Mouse (Mus musculus): Measurements from ENCODE around the gene Ugt1a9.

The Ugt1a9 gene

DNA sequence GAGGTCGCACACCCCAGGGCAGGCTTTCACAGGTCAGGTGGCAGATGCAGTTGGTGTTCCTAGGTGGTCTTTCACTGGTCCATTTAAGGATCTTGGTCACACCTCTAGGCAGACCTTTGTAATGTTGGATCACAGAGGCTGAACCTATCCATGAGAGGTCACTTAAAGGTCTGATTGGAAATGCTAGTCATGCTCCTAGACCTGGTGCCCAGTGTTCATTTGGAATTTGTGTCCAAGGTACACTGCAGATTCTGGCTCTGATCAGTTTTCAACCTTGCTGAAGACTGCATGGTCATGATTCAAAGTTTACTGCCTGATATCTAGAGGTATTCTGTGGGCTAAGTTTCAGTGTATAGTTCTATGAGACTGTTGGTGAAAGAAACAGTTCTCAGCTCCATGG, 109.1 kb downstream of the Ugt1a9 start:
- no peak for DNase-seq (ENCODE audit: low read depth, low spot score)

- no peak for DNase-seq (ENCODE audit: low read depth, low spot score)
Observed at GRCm38 (mm10) chr1:88186325-88186935, 115.8 kb downstream of the Ugt1a9 start.

DNA sequence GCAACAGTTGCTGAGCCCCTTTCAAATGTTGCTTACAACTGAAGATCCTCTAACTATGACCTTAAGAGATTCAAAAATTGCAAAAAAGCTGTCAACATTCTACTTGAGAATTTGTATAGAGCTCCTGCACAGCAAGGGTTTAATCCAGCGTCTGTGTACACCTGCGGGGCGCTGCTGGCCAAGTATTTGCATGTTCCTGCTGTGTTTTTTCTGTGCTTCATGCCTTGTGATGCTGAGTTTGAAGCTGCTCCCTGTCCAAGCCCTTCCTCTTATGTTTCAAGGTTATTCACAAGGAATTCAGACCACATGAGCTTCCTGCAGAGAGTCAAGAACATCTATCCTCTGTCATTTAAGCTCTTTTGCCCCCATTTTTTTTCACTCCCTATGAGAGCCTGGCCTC, 121.5 kb downstream of the Ugt1a9 start:
- no peak for DNase-seq (ENCODE audit: low read depth, low spot score)

GRCm38 (mm10) chr1:88195687-88196086, 125.1 kb downstream of the Ugt1a9 start:
- no peak for DNase-seq (ENCODE audit: low read depth, low spot score)

DNA sequence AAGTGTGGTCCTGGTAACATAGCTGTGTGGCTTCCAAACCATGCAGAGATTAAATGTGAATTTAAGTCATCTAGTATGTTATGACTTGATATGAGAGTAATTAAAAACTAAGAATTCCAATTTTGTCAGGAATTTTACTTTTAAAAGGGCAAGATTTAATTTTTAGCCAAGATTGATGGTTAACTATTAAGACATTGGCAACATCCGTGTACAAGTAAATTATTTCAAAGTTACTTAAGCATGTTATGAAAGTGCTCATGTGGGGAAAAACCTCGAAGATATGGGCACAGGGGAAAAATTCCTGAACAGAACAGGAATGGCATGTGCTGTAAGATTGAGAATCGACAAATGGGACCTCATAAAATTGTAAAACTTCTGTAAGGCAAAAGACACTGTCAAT, 126.8 kb downstream of the Ugt1a9 start:
- DNase-seq (ENCODE audit: low read depth, low spot score) = no peak

DNA sequence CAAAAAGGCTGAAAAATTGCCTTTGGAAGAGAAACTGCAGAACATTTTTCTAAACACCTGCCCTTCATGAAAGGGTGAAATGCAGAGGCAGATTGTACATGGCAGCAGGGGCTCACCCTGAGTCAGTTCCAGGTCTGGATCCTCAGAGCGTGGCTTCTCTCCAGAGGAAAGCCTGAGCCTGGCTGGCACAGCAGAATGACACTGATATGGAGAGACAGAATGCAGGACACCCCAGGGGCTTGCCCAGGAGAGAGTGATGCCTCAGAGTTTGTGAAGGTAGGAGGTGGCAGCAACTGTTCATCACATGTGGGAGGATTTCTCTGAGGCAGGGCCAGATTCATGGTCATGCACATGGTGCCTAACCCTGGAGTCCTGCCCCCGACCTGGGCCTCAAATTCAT, 129.4 kb downstream of the Ugt1a9 start:
- DNase-seq (ENCODE audit: low read depth, low spot score) = no peak

GRCm38 (mm10) chr1:88200456-88200855, 129.9 kb downstream of the Ugt1a9 start, which contains the start of gene Ugt1a2:
TSS of gene Ugt1a2 (plus strand) at chr1:88200601.
- no peak for DNase-seq (ENCODE audit: low read depth, low spot score)

GRCm38 (mm10) chr1:88205294-88205922, 134.8 kb downstream of the Ugt1a9 start, which contains the start of gene Dnajb3:
TSS of gene Dnajb3 (minus strand) at chr1:88205782.
- peak; percentile 50 for DNase-seq (ENCODE audit: low read depth, low spot score)

GRCm38 (mm10) chr1:88206843-88207479, 136.4 kb downstream of the Ugt1a9 start:
- no peak for DNase-seq (ENCODE audit: low read depth, low spot score)

GRCm38 (mm10) chr1:88211812-88212211, 141.2 kb downstream of the Ugt1a9 start, which contains the start of gene Ugt1a1:
TSS of gene Ugt1a1 (plus strand) at chr1:88211959.
- no peak for DNase-seq (ENCODE audit: low read depth, low spot score)

GRCm38 (mm10) chr1:88212341-88213045, 141.9 kb downstream of the Ugt1a9 start:
- DNase-seq (ENCODE audit: low read depth, low spot score) = no peak

DNA sequence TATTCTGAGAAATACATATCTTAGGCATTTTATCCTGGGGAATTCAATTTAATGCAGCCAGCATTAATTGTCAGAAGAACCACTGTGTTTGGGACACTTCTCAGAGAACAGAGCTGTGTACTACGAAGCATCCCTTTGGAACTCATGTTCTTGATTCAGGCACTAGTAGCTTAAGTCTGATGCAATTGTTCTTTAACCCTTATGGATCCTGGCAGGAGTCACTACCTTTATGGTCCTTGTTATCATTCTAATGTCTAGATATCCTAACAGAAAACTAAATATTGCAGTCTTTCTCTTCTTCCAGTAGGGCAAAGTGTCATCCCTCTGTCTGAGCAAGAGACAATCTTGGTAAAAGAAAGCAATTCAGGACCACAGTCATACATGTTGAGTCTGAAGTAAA, 142.5 kb downstream of the Ugt1a9 start:
- DNase-seq (ENCODE audit: low read depth, low spot score) = no peak

GRCm38 (mm10) chr1:88213766-88214461, 143.3 kb downstream of the Ugt1a9 start:
- DNase-seq (ENCODE audit: low read depth, low spot score) = no peak

- DNase-seq (ENCODE audit: low read depth, low spot score) = no peak
Observed at GRCm38 (mm10) chr1:88214462-88214952, 143.9 kb downstream of the Ugt1a9 start.

DNA sequence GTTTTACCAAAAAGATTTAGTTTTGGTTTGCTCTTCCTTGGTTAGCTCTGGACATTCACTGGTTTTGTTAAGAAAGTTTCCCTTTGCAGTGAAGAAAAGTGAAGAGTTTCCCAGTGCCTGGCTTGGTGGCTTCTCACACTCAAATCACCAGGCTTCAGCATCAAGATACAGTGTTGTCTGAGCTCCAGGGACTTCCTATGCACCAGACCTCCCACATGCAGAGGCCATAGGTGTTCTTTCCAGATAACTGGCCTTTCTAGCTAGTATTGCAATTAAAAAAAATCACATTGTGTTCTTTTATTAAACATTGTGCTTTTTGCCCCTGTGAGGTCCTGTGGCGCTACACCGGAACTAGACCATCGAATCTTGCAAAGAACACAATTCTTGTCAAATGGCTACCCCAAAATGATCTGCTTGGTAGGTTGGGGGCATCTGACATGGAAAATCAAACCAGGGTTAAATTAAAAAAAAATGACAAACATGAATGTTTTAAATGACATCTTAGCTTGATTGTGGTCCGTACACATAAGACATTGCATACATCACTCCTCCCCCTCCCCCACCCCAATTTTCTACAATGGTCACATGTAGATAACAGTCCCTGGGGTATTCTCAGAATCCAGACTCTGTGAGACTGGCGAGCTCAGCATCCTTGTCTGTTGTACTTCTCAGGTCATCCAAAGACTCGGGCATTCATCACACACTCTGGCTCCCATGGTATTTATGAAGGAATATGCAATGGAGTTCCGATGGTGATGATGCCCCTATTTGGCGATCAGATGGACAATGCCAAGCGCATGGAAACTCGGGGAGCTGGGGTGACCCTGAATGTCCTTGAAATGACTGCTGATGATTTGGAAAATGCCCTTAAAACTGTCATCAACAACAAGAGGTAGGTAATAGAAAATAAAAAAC, 145.1 kb downstream of the Ugt1a9 start:
- no peak for DNase-seq (ENCODE audit: low read depth, low spot score)

DNA sequence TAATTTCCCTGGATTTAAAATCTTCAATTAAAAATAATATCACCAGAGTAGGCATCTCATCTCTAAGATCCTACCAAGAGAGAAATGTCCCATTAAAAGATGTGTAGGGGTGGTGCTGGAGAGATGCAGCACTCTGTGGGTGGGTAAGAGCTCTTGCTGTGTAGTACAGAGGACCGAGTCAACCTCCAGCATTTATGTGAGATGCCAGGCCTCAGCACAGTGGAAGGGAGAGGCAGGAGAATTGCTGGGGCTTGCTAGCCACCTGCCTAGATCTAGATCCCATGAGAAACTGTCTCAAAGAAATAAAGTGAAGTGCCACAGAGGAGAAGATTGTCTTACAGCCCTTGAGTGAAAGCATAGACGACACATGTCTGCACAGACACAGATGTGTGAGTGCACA, 146.0 kb downstream of the Ugt1a9 start:
- no peak for DNase-seq (ENCODE audit: low read depth, low spot score)

GRCm38 (mm10) chr1:88217144-88217543, 146.5 kb downstream of the Ugt1a9 start:
- DNase-seq (ENCODE audit: low read depth, low spot score) = no peak

DNA sequence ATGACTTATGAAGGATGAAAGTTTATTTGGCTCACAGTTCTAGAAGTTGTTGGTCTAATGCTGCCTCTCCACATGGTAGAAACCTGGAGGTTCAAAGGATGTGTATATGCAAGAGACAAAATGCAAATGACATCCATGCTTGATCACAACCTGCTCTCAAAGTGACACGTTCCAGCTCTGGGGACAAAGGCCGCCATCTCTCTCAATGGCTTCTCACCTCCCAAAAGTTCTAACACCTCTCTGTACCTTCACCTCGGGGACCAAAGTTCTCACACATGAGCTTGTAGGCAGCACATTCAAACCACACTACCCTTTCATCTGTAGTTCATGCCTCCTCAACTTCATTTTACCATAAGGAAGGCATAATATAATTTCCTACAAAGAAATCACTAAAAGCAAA, 147.0 kb downstream of the Ugt1a9 start:
- no peak for DNase-seq (ENCODE audit: low read depth, low spot score)

GRCm38 (mm10) chr1:88218051-88218450, 147.5 kb downstream of the Ugt1a9 start:
- no peak for DNase-seq (ENCODE audit: low read depth, low spot score)

DNA sequence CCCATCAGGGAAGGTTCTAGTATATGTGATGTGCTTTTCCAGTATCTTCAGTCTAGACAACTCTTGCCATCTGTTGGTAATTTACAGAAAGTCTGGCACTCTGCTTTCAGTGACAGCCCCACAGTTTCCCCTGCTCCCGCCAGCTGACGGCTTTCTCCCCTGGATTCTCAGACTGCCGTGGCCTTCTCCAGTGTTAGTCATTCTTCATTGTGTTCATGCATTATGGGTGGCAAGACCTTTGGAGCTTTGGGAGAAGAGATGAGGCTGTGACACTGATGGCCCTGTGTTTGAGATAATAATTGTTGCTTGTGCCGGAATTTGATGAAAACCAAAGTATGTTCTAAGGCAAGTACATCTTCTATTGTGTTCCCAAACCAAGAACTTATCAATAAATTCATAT, 148.0 kb downstream of the Ugt1a9 start:
- no peak for DNase-seq (ENCODE audit: low read depth, low spot score)
